Mouse (Mus musculus) gastrocnemius, postnatal 14 days (tissue): Measurements from ENCODE around the gene Unc45b. TPM values are rescaled to one million over a fixed set of nuclear protein-coding genes. Genes with fewer than 3 reads are reported as not detected.

Experiments
- DNase-seq: peaks from one replicate; pipeline ENCODE4 v3.0.0; 2021; ENCODE audit warnings: mixed read lengths
- intact Hi-C: fragments of 180-260 bp; cut with DNase I; formaldehyde crosslinking; loops from one replicate; pipeline ENCODE4 v1.15.1; 2025; ENCODE audit warnings: low total_unique reads
- long read RNA-seq, 2 experiments: library from polyadenylated mRNA; stranded (forward); transcript quantifications; one replicate each; pipeline ENCODE4 v2.0.0; 2021
- total RNA-seq, 2 experiments: library from RNA; stranded (reverse); gene quantifications; 2 replicates each; pipeline ENCODE4 v1.2.3; 2021

The Unc45b gene
- total RNA-seq, result 100 to 1,000 TPM; 106 to 108 TPM
- long read RNA-seq, experiment 1, transcript Unc45b-201 (20 exons, 3,549 nt), result major isoform, 139 of 181 reads
- long read RNA-seq, experiment 1, partial matches to known transcripts, result 16 of 181 reads
- long read RNA-seq, experiment 1, other reads (novel, unspliced or antisense), result 25 of 181 reads
- long read RNA-seq, experiment 2, transcript Unc45b-201 (20 exons, 3,549 nt), result major isoform, 194 of 241 reads
- long read RNA-seq, experiment 2, partial matches to known transcripts, result 18 of 241 reads
- long read RNA-seq, experiment 2, other reads (novel, unspliced or antisense), result 28 of 241 reads

- intact Hi-C loops, result no loop called here
- DNase-seq, result no peak
These were observed at the start of gene Unc45b for GRCm38 (mm10) chr11:82910250-82910649. Gene Unc45b, plus strand, starts transcription at chr11:82910550.

- intact Hi-C loops, result no loop called here
- DNase-seq, result no peak
These were observed 49.6 kb upstream of the Unc45b start for GRCm38 (mm10) chr11:82860759-82861158.

DNA sequence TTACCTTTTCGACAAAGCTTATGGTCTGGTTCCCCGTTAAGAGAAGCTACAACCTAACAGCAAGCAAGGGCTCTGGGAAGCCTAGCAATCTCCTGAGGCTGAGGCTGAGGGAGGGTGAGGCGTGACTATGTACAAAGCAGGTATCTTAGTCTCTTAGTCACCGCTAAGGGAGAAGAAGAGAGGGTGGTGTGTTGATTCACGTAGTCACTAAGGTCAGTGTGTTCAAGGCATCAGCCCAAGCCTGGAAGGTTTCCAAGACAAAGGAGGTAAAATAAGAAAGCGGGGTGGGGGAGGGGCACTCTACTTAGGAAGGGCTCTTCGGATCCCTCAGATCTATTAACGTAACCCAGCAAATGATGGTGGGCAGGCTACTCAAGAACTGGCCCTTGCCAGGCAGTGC lies 48.8 kb upstream of the Unc45b start:
- intact Hi-C loops, result no loop called here
- DNase-seq, result no peak

DNA sequence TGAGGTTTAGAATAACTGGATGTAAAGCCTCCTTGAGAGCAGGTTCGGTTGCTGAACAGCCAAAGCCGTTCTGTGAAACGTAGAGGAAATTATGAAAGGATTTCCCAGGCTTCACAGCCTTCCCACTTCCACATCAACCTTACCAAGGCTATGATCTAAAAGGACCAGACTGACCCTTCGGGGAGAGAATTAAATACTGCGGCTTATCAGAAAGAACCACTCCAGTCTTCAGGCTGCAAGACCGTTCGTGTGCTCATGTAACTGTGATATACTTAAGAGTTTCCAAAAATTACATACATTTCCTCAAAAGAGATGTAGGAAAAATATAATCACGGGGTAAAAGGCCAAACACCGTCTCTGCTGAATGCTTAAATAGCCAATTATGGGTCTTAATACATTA lies 47.7 kb upstream of the Unc45b start:
- intact Hi-C loops, result no loop called here
- no peak for DNase-seq

DNA sequence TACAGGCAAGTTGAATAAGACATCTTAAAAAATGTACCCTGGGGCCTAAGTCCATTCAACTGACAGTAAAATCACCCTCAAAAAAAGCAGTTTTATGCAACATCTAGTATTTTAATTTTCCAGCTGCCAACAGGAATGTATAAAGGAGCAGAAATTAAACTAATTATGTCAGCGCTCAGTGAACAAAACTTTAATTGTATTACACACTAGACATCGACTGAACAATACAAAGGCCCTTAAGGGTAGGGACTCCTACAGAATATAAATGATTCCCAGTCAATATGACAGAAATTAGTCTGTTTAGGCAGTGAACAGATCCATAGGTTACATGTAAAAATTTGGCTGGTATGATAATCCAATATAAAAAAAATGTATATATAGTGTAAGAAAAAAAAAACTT lies 47.3 kb upstream of the Unc45b start:
- no peak for DNase-seq
- intact Hi-C loops, result no loop called here

GRCm38 (mm10) chr11:82863488-82863931 lies 46.8 kb upstream of the Unc45b start:
- intact Hi-C loops, result no loop called here
- DNase-seq, result no peak

GRCm38 (mm10) chr11:82865957-82866356 lies 44.4 kb upstream of the Unc45b start:
- intact Hi-C loops, result loop anchor here (5.0 kb wide), 1 partner anchor 44 kb away; no protein-coding TSS in a partner anchor
- no peak for DNase-seq

- intact Hi-C loops, result loop anchor here (5.0 kb wide), 1 partner anchor 45 kb away; no protein-coding TSS in a partner anchor
- no peak for DNase-seq
These were observed 43.3 kb upstream of the Unc45b start for GRCm38 (mm10) chr11:82866850-82867564.

DNA sequence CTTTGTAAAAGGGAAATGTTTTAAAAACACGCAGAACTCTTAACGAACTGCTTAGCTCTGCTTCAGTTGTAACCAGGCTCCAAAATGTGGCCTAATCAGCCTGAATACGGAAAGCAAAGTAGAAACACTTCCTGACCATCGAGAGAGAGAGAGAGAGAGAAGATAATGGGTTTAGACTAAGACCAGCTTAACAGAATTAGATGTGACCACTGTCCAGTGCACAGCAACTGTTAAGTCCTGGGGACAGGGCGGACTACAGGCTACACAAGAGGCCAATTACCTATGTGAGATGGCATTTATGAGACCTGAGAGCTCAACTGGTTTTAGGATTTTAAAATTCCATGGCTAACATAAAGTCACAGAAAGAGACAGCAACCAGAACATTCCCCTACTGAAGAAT lies 42.4 kb upstream of the Unc45b start:
- DNase-seq, result no peak
- intact Hi-C loops, result loop anchor here (5.0 kb wide), 1 partner anchor 46 kb away; no protein-coding TSS in a partner anchor

DNA sequence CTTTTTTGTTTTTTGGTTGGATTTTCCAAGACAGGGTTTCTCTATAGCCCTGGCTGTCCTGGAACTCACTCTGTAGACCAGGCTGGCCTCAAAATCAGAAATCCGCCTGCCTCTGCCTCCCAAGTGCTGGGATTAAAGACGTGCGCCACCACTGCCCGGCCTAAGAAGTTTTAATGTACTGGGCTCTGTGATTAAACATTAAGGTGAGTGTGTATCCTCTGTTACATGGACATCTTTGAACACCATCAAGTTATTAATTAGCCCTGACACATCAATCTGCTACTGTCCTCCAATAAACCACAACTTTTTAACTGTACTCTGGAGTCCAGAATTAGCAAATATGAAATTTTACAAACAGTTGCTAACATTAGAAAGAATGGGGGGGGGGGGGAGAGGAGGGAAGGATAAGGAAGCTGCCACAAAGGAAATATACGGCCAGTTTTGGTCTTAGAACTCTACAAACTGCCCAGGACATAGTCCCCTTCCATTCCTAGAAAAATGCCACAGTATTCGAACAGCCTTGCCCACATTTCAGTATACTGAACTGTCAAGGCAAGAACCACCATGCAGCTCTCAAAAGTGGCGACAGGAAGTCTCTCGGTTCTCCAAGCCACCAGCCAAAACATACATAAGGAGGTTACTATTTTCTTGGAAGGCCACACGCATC lies 40.7 kb upstream of the Unc45b start:
- no peak for DNase-seq
- intact Hi-C loops, result loop anchor here (5.0 kb wide), 1 partner anchor 47 kb away; no protein-coding TSS in a partner anchor

DNA sequence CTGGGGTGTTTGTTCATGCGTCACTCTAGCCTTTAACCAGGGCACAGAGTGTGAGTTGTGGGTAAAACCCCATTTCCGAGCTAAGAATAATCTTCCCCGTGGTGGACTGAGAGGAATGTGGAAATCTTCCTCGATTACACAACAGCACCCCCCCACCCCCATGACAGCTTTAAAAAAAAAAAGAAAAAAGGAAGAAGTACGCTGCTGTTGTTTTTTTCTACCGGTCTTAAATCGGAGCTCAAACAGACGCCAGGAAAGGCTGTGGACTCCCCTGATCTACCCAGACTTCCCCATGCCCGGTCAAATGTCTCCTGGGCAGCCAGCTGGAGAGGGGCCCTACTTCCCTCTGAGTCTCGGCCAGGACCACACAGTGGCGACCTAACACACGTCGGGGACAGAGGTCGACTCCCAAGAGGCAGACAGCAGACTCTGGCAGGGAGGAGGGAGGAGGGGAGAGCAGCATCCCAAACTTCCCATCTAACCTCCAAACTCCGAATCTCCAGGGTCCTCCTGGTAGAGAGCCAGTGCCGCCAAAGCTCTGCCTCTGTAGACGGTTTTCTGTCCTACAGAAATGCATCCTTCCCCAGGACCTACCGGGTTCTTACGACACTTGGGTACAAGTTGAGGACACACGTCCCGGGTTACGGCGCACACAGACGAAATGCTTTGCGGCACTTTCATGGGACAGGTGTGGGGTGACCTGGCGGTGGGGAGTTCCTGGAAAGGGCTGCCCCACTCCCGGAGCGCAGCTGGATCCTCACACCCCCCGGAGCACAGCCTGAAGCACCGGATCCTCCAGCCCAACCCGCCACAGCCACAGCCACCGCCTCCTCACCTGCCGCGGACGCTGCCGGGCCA lies 39.9 kb upstream of the Unc45b start:
- intact Hi-C loops, result no loop called here
- peak; percentile 66 for DNase-seq

DNA sequence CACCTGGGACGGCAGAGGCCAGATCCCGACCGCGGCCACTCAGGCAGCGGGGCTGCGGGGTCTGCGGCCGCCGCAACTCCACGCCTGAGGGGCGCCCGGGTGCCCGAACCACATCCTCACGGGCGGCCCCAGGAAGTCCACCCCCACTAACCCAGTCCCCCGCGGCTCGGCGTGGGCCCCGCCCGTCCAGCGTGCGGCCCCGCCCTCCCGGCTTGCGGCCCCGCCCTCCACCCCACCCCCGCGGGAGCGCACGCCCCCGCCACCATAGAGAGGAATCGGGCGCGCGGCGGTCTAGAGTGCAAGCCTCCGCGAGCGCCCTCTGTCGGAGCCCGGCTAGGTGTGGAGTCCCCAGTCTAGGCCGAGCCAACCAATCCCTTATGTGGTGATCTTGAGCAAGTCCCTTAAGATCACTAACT lies 39.3 kb upstream of the Unc45b start, which contains the start of gene Rffl:
Gene Rffl (minus strand): TSS at position 180 of the 416 bp plus-strand sequence.
- intact Hi-C loops, result no loop called here

DNA sequence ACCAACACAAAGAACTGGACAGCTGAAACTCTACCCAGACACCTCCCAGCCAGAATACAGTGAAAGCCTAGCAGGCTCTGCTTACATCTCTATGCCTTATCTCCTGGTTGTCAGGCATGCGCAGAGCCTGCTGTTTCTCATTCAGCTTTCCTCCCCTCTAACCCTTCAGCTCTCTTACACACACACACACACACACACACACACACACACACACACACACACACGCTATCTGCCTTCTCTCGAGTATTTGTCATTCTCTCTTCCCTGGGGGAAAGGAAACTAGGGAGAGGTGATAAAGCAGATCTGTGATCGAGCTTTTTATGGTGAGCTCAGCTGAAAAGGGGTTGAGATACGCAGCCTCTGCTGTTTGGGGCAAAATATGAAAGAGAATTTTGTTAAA lies 35.4 kb upstream of the Unc45b start:
- no peak for DNase-seq
- intact Hi-C loops, result no loop called here

More for the DNA sequence above, 39.3 kb upstream of the Unc45b start, which contains the start of gene Rffl:
- peak; percentile 96 for DNase-seq

GRCm38 (mm10) chr11:82875631-82876030 lies 34.7 kb upstream of the Unc45b start:
- intact Hi-C loops, result no loop called here
- DNase-seq, result no peak

- intact Hi-C loops, result no loop called here
- DNase-seq, result no peak
These were observed 32.5 kb upstream of the Unc45b start for GRCm38 (mm10) chr11:82877726-82878344.

GRCm38 (mm10) chr11:82883180-82883579 lies 27.2 kb upstream of the Unc45b start:
- intact Hi-C loops, result no loop called here
- no peak for DNase-seq

DNA sequence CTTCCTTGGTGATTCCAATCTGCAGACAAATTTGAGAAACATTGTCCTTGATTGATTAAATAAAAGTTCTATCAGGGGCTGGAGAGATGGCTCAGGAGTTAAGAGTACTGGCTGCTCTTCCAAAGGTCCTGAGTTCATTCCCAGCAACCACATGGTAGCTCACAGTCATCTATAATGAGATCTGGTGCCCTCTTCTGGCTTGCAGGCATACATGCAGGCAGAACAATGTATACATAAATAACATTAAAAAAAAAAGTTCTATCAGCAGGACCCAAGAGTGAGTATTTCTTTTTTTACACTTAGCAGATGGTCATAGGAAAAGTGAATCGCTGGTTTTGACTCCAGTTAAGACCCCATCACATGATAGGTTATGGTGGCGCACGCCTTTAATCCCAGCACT lies 23.8 kb upstream of the Unc45b start:
- intact Hi-C loops, result loop anchor here (5.0 kb wide), 1 partner anchor 84 kb away; no protein-coding TSS in a partner anchor
- DNase-seq, result no peak

DNA sequence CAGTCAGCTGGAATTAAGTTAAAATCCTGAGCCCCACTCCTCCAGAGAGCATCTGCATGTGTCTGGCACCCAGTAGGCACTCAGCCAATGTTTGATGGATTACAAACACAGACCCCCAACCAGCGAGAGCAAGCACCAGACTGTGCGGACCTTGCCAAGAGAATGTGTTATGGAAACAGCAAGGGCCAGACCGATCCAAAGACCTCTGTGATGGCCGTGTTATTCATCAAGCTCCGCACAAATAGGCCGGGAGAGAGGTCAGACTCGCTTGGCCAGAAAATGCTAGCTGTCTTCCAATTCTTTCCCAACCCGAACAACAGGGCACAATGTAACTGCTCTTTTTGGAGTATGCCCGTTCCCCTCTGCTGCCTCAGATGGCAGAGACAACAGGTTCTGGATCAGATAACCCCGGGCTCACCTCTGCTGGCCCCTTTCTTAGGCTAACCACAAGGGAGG lies 21.8 kb upstream of the Unc45b start:
- DNase-seq, result no peak
- intact Hi-C loops, result loop anchor here (5.0 kb wide), 1 partner anchor 86 kb away; no protein-coding TSS in a partner anchor
